Mouse (Mus musculus): ENCODE data around the gene Nf1. TPM values are rescaled to one million over a fixed set of nuclear protein-coding genes. Genes with fewer than 3 reads are reported as not detected.
A peak's percentile ranks its signal among the peaks of the same experiment; 100 is the strongest.

The Nf1 gene
- polyA plus RNA-seq, 1 experiment = 14.3 TPM

- Histone ChIP-seq H3K4me3 (ENCODE audit: insufficient read depth, low read depth, low read length) (no peak overlapping the region), H3K27ac (replicated peaks; ENCODE audit: low read depth, low read length) (no peak overlapping the region), H3K4me1 (ENCODE audit: control insufficient read depth, insufficient read depth, insufficient read length, low read length) (no peaks in the 10 kb centered on the region)
Measured at GRCm38 (mm10) chr11:79483392-79483791, 143.9 kb downstream of the Nf1 start.

GRCm38 (mm10) chr11:79483876-79484528 is 144.5 kb downstream of the Nf1 start:
- Histone ChIP-seq H3K4me3 (ENCODE audit: insufficient read depth, low read depth, low read length) (no peak overlapping the region), H3K27ac (replicated peaks; ENCODE audit: low read depth, low read length) (no peak overlapping the region), H3K4me1 (ENCODE audit: control insufficient read depth, insufficient read depth, insufficient read length, low read length) (no peaks in the 10 kb centered on the region)

GRCm38 (mm10) chr11:79484721-79485120 is 145.2 kb downstream of the Nf1 start:
- no peaks in the 10 kb centered on the region for H3K4me1 ChIP-seq (ENCODE audit: control insufficient read depth, insufficient read depth, insufficient read length, low read length)
- H3K4me3 ChIP-seq (ENCODE audit: insufficient read depth, low read depth, low read length) = no peak overlapping the region
- no peak overlapping the region for H3K27ac ChIP-seq (replicated peaks; ENCODE audit: low read depth, low read length)

- peak overlapping the region; percentile 23; the same call in 1 of the 2 replicates for H3K4me3 ChIP-seq (ENCODE audit: insufficient read depth, low read depth, low read length)
- H3K27ac ChIP-seq (replicated peaks; ENCODE audit: low read depth, low read length) = no peak overlapping the region; the same call in 1 of the 2 replicates
- no peaks in the 10 kb centered on the region; the same call in 1 of the 2 replicates for H3K4me1 ChIP-seq (ENCODE audit: control insufficient read depth, insufficient read depth, insufficient read length, low read length)
Measured at GRCm38 (mm10) chr11:79494976-79495800, 155.7 kb downstream of the Nf1 start.

- Histone ChIP-seq H3K27ac (replicated peaks; ENCODE audit: low read depth, low read length) (no peak overlapping the region), H3K4me1 (ENCODE audit: control insufficient read depth, insufficient read depth, insufficient read length, low read length) (no peaks in the 10 kb centered on the region), H3K4me3 (ENCODE audit: insufficient read depth, low read depth, low read length) (no peak overlapping the region)
Measured at GRCm38 (mm10) chr11:79502917-79503316, 163.4 kb downstream of the Nf1 start.

- H3K27ac ChIP-seq (replicated peaks; ENCODE audit: low read depth, low read length) = no peak within 1 kb of the TSS
- no peaks in the 10 kb centered on the region for H3K4me1 ChIP-seq (ENCODE audit: control insufficient read depth, insufficient read depth, insufficient read length, low read length)
- no peak within 1 kb of the TSS for H3K4me3 ChIP-seq (ENCODE audit: insufficient read depth, low read depth, low read length)
Measured at GRCm38 (mm10) chr11:79503845-79504244, 164.4 kb downstream of the Nf1 start, which contains the start of gene Omg. TSS of gene Omg (minus strand) at chr11:79504084.

GRCm38 (mm10) chr11:79504506-79504905 is 165.0 kb downstream of the Nf1 start:
- no peak overlapping the region for H3K4me3 ChIP-seq (ENCODE audit: insufficient read depth, low read depth, low read length)
- H3K27ac ChIP-seq (replicated peaks; ENCODE audit: low read depth, low read length) = no peak overlapping the region
- no peaks in the 10 kb centered on the region for H3K4me1 ChIP-seq (ENCODE audit: control insufficient read depth, insufficient read depth, insufficient read length, low read length)

- H3K27ac ChIP-seq (replicated peaks; ENCODE audit: low read depth, low read length) = no peak overlapping the region
- no peak overlapping the region for H3K4me3 ChIP-seq (ENCODE audit: insufficient read depth, low read depth, low read length)
- no peaks in the 10 kb centered on the region for H3K4me1 ChIP-seq (ENCODE audit: control insufficient read depth, insufficient read depth, insufficient read length, low read length)
Measured at GRCm38 (mm10) chr11:79511970-79512369, 172.5 kb downstream of the Nf1 start.

GRCm38 (mm10) chr11:79515331-79515730 is 175.8 kb downstream of the Nf1 start:
- Histone ChIP-seq H3K27ac (replicated peaks; ENCODE audit: low read depth, low read length) (no peak overlapping the region), H3K4me3 (ENCODE audit: insufficient read depth, low read depth, low read length) (no peak overlapping the region), H3K4me1 (ENCODE audit: control insufficient read depth, insufficient read depth, insufficient read length, low read length) (no peaks in the 10 kb centered on the region)

GRCm38 (mm10) chr11:79515798-79516197 is 176.3 kb downstream of the Nf1 start:
- H3K4me1 ChIP-seq (ENCODE audit: control insufficient read depth, insufficient read depth, insufficient read length, low read length) = no peaks in the 10 kb centered on the region
- no peak overlapping the region for H3K4me3 ChIP-seq (ENCODE audit: insufficient read depth, low read depth, low read length)
- no peak overlapping the region for H3K27ac ChIP-seq (replicated peaks; ENCODE audit: low read depth, low read length)

- H3K4me3 ChIP-seq (ENCODE audit: insufficient read depth, low read depth, low read length) = no peak overlapping the region
- H3K27ac ChIP-seq (replicated peaks; ENCODE audit: low read depth, low read length) = peak overlapping the region; percentile 31; the same call in 1 of the 2 replicates
- no peaks in the 10 kb centered on the region for H3K4me1 ChIP-seq (ENCODE audit: control insufficient read depth, insufficient read depth, insufficient read length, low read length)
Measured at GRCm38 (mm10) chr11:79519299-79519698, 179.8 kb downstream of the Nf1 start.

- H3K4me3 ChIP-seq (ENCODE audit: insufficient read depth, low read depth, low read length) = no peak overlapping the region
- no peaks in the 10 kb centered on the region for H3K4me1 ChIP-seq (ENCODE audit: control insufficient read depth, insufficient read depth, insufficient read length, low read length)
- H3K27ac ChIP-seq (replicated peaks; ENCODE audit: low read depth, low read length) = no peak overlapping the region
Measured at GRCm38 (mm10) chr11:79519878-79520291, 180.4 kb downstream of the Nf1 start.

GRCm38 (mm10) chr11:79520772-79521171 is 181.3 kb downstream of the Nf1 start:
- H3K4me1 ChIP-seq (ENCODE audit: control insufficient read depth, insufficient read depth, insufficient read length, low read length) = no peaks in the 10 kb centered on the region
- H3K27ac ChIP-seq (replicated peaks; ENCODE audit: low read depth, low read length) = no peak overlapping the region
- H3K4me3 ChIP-seq (ENCODE audit: insufficient read depth, low read depth, low read length) = no peak overlapping the region

GRCm38 (mm10) chr11:79521930-79522329 is 182.4 kb downstream of the Nf1 start:
- H3K4me3 ChIP-seq (ENCODE audit: insufficient read depth, low read depth, low read length) = no peak overlapping the region
- H3K27ac ChIP-seq (replicated peaks; ENCODE audit: low read depth, low read length) = no peak overlapping the region
- no peaks in the 10 kb centered on the region for H3K4me1 ChIP-seq (ENCODE audit: control insufficient read depth, insufficient read depth, insufficient read length, low read length)

GRCm38 (mm10) chr11:79522944-79523343 is 183.5 kb downstream of the Nf1 start:
- Histone ChIP-seq H3K27ac (replicated peaks; ENCODE audit: low read depth, low read length) (no peak overlapping the region), H3K4me1 (ENCODE audit: control insufficient read depth, insufficient read depth, insufficient read length, low read length) (no peaks in the 10 kb centered on the region), H3K4me3 (ENCODE audit: insufficient read depth, low read depth, low read length) (no peak overlapping the region)

All from brown adipose tissue, adult 24 weeks (tissue).